ENCODE assay signal across 23 mouse cellular contexts in genomic region chr15:80544115-80544514, GRCm38 (mm10). TPM values are rescaled to one million over a fixed set of nuclear protein-coding genes. Genes with fewer than 3 reads are reported as not detected.
DNase-seq lines count a peak whose midpoint lies in the region; ATAC-seq lines count a peak whose summit lies in the region.
"Had no signal": no experiment of that assay in that cellular context is flagged by ENCODE, and none has a peak within 500 bp of the region (broad histone marks: within the 10 kb centered on the region; RNA-seq: fewer than 3 reads in every experiment).

No protein-coding gene starts in this region.

- H3K27me3 ChIP-seq in liver, embryonic 15.5 days: peaks cover 14% of the 10 kb centered on the region
- H3K27me3 ChIP-seq: midbrain, embryonic 12.5 days had no signal

- H3K9me3 ChIP-seq in liver, embryonic 15.5 days (replicated peaks): no peaks in the 10 kb centered on the region
- H3K9me3 ChIP-seq: heart, embryonic 13.5 days; hindbrain, embryonic 10.5 days; midbrain, embryonic 12.5 days had no signal

- no peak overlapping the region for H3K9ac ChIP-seq in liver, embryonic 15.5 days
- H3K9ac ChIP-seq: heart, embryonic 13.5 days; midbrain, embryonic 12.5 days had no signal

- no peak for ATAC-seq in liver, embryonic 15.5 days (ENCODE audit: insufficient read depth)
- ATAC-seq in activated CD4-positive, CD25-positive, alpha-beta regulatory T cell, adult 4 months: peak; percentile 52
- peak; percentile 80 for ATAC-seq in megakaryocyte progenitor cell, adult 5-6 weeks (replicated peaks; ENCODE audit: poor library complexity)
- ATAC-seq: intestine, embryonic 16.5 days had no signal

- DNase-seq in liver (no peak), A20 (ENCODE audit: low read depth, low spot score) (peak; percentile 14), MN1 (ENCODE audit: low spot score) (no peak)
- no peak for DNase-seq in gastrocnemius, adult 18-20 months (ENCODE audit: low spot score)
- DNase-seq in left cerebral cortex, adult 18-20 months (ENCODE audit: low spot score in 2 of 2): no peak
- DNase-seq: cerebellum, adult 11 months; cerebellum, postnatal 25 days; layer of hippocampus, adult 9-11 months; lung, postnatal 14 days; right cerebral cortex, postnatal 14 days had no signal

- no peaks in the 10 kb centered on the region for H3K36me3 ChIP-seq in liver, embryonic 15.5 days (replicated peaks)
- H3K36me3 ChIP-seq: heart, embryonic 13.5 days; hindbrain, embryonic 10.5 days; midbrain, embryonic 12.5 days had no signal

- H3K4me1 ChIP-seq in liver, embryonic 15.5 days (replicated peaks): peaks cover 21% of the 10 kb centered on the region
- H3K4me1 ChIP-seq: heart, embryonic 13.5 days; hindbrain, embryonic 10.5 days; midbrain, embryonic 12.5 days had no signal

- no peak overlapping the region for H3K4me2 ChIP-seq in liver, embryonic 15.5 days
- H3K4me2 ChIP-seq: heart, embryonic 13.5 days; liver, embryonic 11.5 days; midbrain, embryonic 12.5 days had no signal

- 0 out of 2 replicates have a peak overlapping the region, but pooled peaks have one; percentile 7 for H3K27ac ChIP-seq in liver, embryonic 15.5 days (replicated peaks)
- H3K27ac ChIP-seq: heart, embryonic 13.5 days; hindbrain, embryonic 10.5 days; kidney, postnatal 0 days; midbrain, embryonic 12.5 days had no signal

- WGBS in liver, embryonic 15.5 days (ENCODE audit: insufficient replicate concordance): 18% methylated on average over 3 of the region's 3 CpGs

- H3K4me3 ChIP-seq in liver, embryonic 15.5 days (replicated peaks): no peak overlapping the region
- H3K4me3 ChIP-seq: heart, embryonic 13.5 days; hindbrain, embryonic 10.5 days; midbrain, embryonic 12.5 days had no signal

RNA-seq across cellular contexts. Expression of gene Enthd1, which starts 20.8 kb away (rescaled TPM):
- polyA plus RNA-seq in liver, embryonic 15.5 days (2015; fragmentation: Nextera tagmentation; extraction: Ambion mirVana): not detected in 2 replicates
- polyA plus RNA-seq in activated CD4-positive, CD25-positive, alpha-beta regulatory T cell, adult 4 months (2017; shearing (Covaris generic)): under 1 TPM in 1 of 2 experiments, not detected in 1; 0.38 TPM
- total RNA-seq in megakaryocyte progenitor cell, adult 5-6 weeks (2015): not detected in 2 replicates
- total RNA-seq in megakaryocyte progenitor cell, adult 5-6 weeks (2017): not detected in 2 replicates
- not detected for total RNA-seq in gastrocnemius, adult 18-20 months (2021)
- not detected for total RNA-seq in left cerebral cortex, adult 18-20 months (2021)
- total RNA-seq: gastrocnemius, postnatal 4 days; left cerebral cortex, postnatal 36 days had no signal
- polyA plus RNA-seq: forebrain, embryonic 11.5 days; heart, embryonic 13.5 days; hindbrain, embryonic 10.5 days; intestine, embryonic 16.5 days; kidney, postnatal 0 days; liver, embryonic 11.5 days; midbrain, embryonic 12.5 days; stomach, embryonic 14.5 days had no signal

RNA-seq across cellular contexts. Expression of gene Grap2, which starts 28.3 kb away (rescaled TPM):
- 16.8 and 23.3 TPM in 2 replicates for polyA plus RNA-seq in liver, embryonic 15.5 days (2015; fragmentation: Nextera tagmentation; extraction: Ambion mirVana)
- polyA plus RNA-seq in activated CD4-positive, CD25-positive, alpha-beta regulatory T cell, adult 4 months (2017; shearing (Covaris generic)): 10 to 100 TPM; 43.4 to 46.5 TPM
- total RNA-seq in megakaryocyte progenitor cell, adult 5-6 weeks (2015): 0.05 and 1.2 TPM in 2 replicates
- 1.5 and 1.8 TPM in 2 replicates for total RNA-seq in megakaryocyte progenitor cell, adult 5-6 weeks (2017)
- under 1 TPM; 0.18 to 0.31 TPM for total RNA-seq in gastrocnemius, adult 18-20 months (2021)
- under 1 TPM; 0.33 to 0.56 TPM for total RNA-seq in left cerebral cortex, adult 18-20 months (2021)
